Mouse (Mus musculus) MEL (cell line): ENCODE measurements at regions not wholly inside any gene's neighbourhood (a gene's known extent, or its start where the extent isn't known, plus 50 kb on each side); places are given as distances from the start of the nearest gene placed in this dataset.

Experiments
- DNase-seq: peaks from one replicate; pipeline ENCODE4 v3.0.0; 2011; ENCODE audit warnings: low read depth, low spot score
- H3K27ac ChIP-seq: 2 replicates; pipeline ENCODE4 v1.5.1; 2012; ENCODE audit warnings: low read depth, mild to moderate bottlenecking, control low read depth, low read length, moderate library complexity; ENCODE audit not compliant: control insufficient read depth
- H3K27me3 ChIP-seq, 2 experiments: fragments of 150-350 bp in 1 of 2; sonication (generic) in 1 of 2; 2 replicates each; pipeline ENCODE4 v1.6.1; 2012; ENCODE audit warnings: low read length in 2 of 2, mild to moderate bottlenecking in 2 of 2, improper control_type of control experiment in 1 of 2, moderate library complexity in 1 of 2; ENCODE audit not compliant: insufficient read depth in 2 of 2, control insufficient read depth in 1 of 2
- H3K36me3 ChIP-seq, 2 experiments: 2 replicates each; pipeline ENCODE4 v1.6.1; 2012 to 2014; ENCODE audit warnings: low read length in 2 of 2, improper control_type of control experiment in 1 of 2, inconsistent platforms in 1 of 2, mild to moderate bottlenecking in 1 of 2; ENCODE audit not compliant: insufficient read depth in 2 of 2, control insufficient read depth in 1 of 2
- H3K4me1 ChIP-seq, 2 experiments: fragments of 150-350 bp in 1 of 2; sonication (generic) in 1 of 2; 2 replicates each; pipeline ENCODE4 v1.6.1; 2012; ENCODE audit warnings: low read length in 2 of 2, improper control_type of control experiment in 1 of 2, mild to moderate bottlenecking in 1 of 2; ENCODE audit not compliant: insufficient read depth in 2 of 2, control insufficient read depth in 1 of 2
- H3K4me3 ChIP-seq, 2 experiments: fragments of 150-350 bp in 1 of 2; sonication (generic) in 1 of 2; 2 replicates each; pipeline ENCODE4 v1.5.1; 2012; ENCODE audit warnings: low read depth in 2 of 2, low read length in 2 of 2, mild to moderate bottlenecking in 2 of 2, moderate library complexity in 2 of 2, control low read depth in 1 of 2, improper control_type of control experiment in 1 of 2; ENCODE audit not compliant: control insufficient read depth in 1 of 2, insufficient read depth in 1 of 2
- H3K79me2 ChIP-seq: 2 replicates; pipeline ENCODE4 v1.6.1; 2012; ENCODE audit warnings: mild to moderate bottlenecking, low read length, moderate library complexity; ENCODE audit not compliant: control insufficient read depth, poor library complexity, insufficient read depth
- H3K9ac ChIP-seq: 2 replicates; pipeline ENCODE4 v1.6.1; 2012; ENCODE audit warnings: low read depth, mild to moderate bottlenecking, control low read depth, low read length, moderate library complexity; ENCODE audit not compliant: control insufficient read depth, poor library complexity, severe bottlenecking
- H3K9me3 ChIP-seq: fragments of 150-350 bp; sonication (generic); replicated peaks from 2 replicates; pipeline ENCODE4 v1.6.1; 2012; ENCODE audit warnings: mild to moderate bottlenecking, low read length, improper control_type of control experiment, moderate library complexity; ENCODE audit not compliant: insufficient read depth
- BHLHE40 ChIP-seq: IDR thresholded peaks from 2 replicates; pipeline ENCODE4 v1.6.1; 2012; ENCODE audit warnings: low read depth, mild to moderate bottlenecking, inconsistent platforms, low read length, improper control_type of control experiment, borderline replicate concordance
- CHD2 ChIP-seq: IDR thresholded peaks from 2 replicates; pipeline ENCODE4 v1.6.1; 2011; ENCODE audit warnings: low read length, improper control_type of control experiment
- CTCF ChIP-seq, 3 experiments: IDR thresholded peaks in 2 of 3; conservative IDR thresholded peaks in 1 of 3; 2 replicates each; pipeline ENCODE4 v1.5.1; 2011 to 2012; ENCODE audit warnings: low read length in 3 of 3, low read depth in 2 of 3, mild to moderate bottlenecking in 2 of 3, improper control_type of control experiment in 1 of 3, inconsistent platforms in 1 of 3, mixed read lengths in 1 of 3, moderate library complexity in 1 of 3; ENCODE audit not compliant: control insufficient read depth in 1 of 3, insufficient read depth in 1 of 3, poor library complexity in 1 of 3, severe bottlenecking in 1 of 3
- ELF1 ChIP-seq: IDR thresholded peaks from 2 replicates; pipeline ENCODE4 v1.6.1; 2014; ENCODE audit warnings: low read depth, mild to moderate bottlenecking, inconsistent platforms, low read length, improper control_type of control experiment, moderate library complexity
- EP300 ChIP-seq, 2 experiments: IDR thresholded peaks; 2 replicates each; pipeline ENCODE4 v1.6.1; 2011; ENCODE audit warnings: improper control_type of control experiment in 2 of 2, low read length in 2 of 2, low read depth in 1 of 2, mild to moderate bottlenecking in 1 of 2
- GABPA ChIP-seq: IDR thresholded peaks from 2 replicates; pipeline ENCODE4 v1.6.1; 2012; ENCODE audit warnings: low read depth, mild to moderate bottlenecking, inconsistent platforms, low read length, improper control_type of control experiment, moderate library complexity
- GATA1 ChIP-seq: IDR thresholded peaks from 2 replicates; pipeline ENCODE4 v1.6.1; 2011; ENCODE audit warnings: low read depth, low read length, improper control_type of control experiment
- KAT2A ChIP-seq: conservative IDR thresholded peaks from 2 replicates; pipeline ENCODE4 v1.6.1; 2012; ENCODE audit warnings: low read depth, low read length, improper control_type of control experiment, inconsistent platforms
- MAFK ChIP-seq: IDR thresholded peaks from 2 replicates; pipeline ENCODE4 v1.6.1; 2011; ENCODE audit warnings: low read depth, mild to moderate bottlenecking, low read length, improper control_type of control experiment, borderline replicate concordance
- MAX ChIP-seq: IDR thresholded peaks from 2 replicates; pipeline ENCODE4 v1.6.1; 2011; ENCODE audit warnings: low read length, improper control_type of control experiment
- MAZ ChIP-seq: IDR thresholded peaks from 2 replicates; pipeline ENCODE4 v1.6.1; 2012; ENCODE audit warnings: low read depth, mild to moderate bottlenecking, inconsistent platforms, low read length, improper control_type of control experiment
- MXI1 ChIP-seq: IDR thresholded peaks from 2 replicates; pipeline ENCODE4 v1.6.1; 2011; ENCODE audit warnings: mild to moderate bottlenecking, low read depth, low read length, improper control_type of control experiment
- NELFE ChIP-seq: IDR thresholded peaks from 2 replicates; pipeline ENCODE4 v1.6.1; 2011; ENCODE audit warnings: low read depth, low read length, improper control_type of control experiment
- POLR2AphosphoS2 ChIP-seq: IDR thresholded peaks from 2 replicates; pipeline ENCODE4 v1.6.1; 2011; ENCODE audit warnings: low read length, improper control_type of control experiment
- RAD21 ChIP-seq: IDR thresholded peaks from 2 replicates; pipeline ENCODE4 v1.6.1; 2011; ENCODE audit warnings: mild to moderate bottlenecking, low read depth, low read length, improper control_type of control experiment
- RCOR1 ChIP-seq: IDR thresholded peaks from 2 replicates; pipeline ENCODE4 v1.6.1; 2012; ENCODE audit warnings: low read depth, mild to moderate bottlenecking, inconsistent platforms, low read length, improper control_type of control experiment
- SIN3A ChIP-seq: IDR thresholded peaks from 2 replicates; pipeline ENCODE4 v1.6.1; 2012; ENCODE audit warnings: low read length, improper control_type of control experiment, inconsistent platforms
- TBP ChIP-seq: IDR thresholded peaks from 2 replicates; pipeline ENCODE4 v1.8.0; 2011; ENCODE audit warnings: low read depth, low read length, improper control_type of control experiment
- TCF12 ChIP-seq: IDR thresholded peaks from 2 replicates; pipeline ENCODE4 v1.6.1; 2014; ENCODE audit warnings: low read depth, mild to moderate bottlenecking, inconsistent platforms, low read length, improper control_type of control experiment, moderate library complexity
- UBTF ChIP-seq: IDR thresholded peaks from 2 replicates; pipeline ENCODE4 v1.6.1; 2012; ENCODE audit warnings: low read depth, mild to moderate bottlenecking, inconsistent platforms, low read length, improper control_type of control experiment, moderate library complexity, borderline replicate concordance; ENCODE audit not compliant: insufficient read depth
- USF2 ChIP-seq, 2 experiments: IDR thresholded peaks; 2 replicates each; pipeline ENCODE4 v1.6.1; 2011 to 2012; ENCODE audit warnings: improper control_type of control experiment in 2 of 2, low read length in 2 of 2, borderline replicate concordance in 1 of 2, inconsistent platforms in 1 of 2, low read depth in 1 of 2, mild to moderate bottlenecking in 1 of 2; ENCODE audit not compliant: insufficient read depth in 1 of 2
- ZC3H11A ChIP-seq: IDR thresholded peaks from 2 replicates; pipeline ENCODE4 v1.6.1; 2012; ENCODE audit warnings: low read depth, mild to moderate bottlenecking, inconsistent platforms, low read length, improper control_type of control experiment
- ZKSCAN1 ChIP-seq: IDR thresholded peaks from 2 replicates; pipeline ENCODE4 v1.6.1; 2012; ENCODE audit warnings: low read depth, mild to moderate bottlenecking, inconsistent platforms, low read length, improper control_type of control experiment, moderate library complexity
- ZNF384 ChIP-seq: IDR thresholded peaks from 2 replicates; pipeline ENCODE4 v1.6.1; 2012; ENCODE audit warnings: low read depth, mild to moderate bottlenecking, inconsistent platforms, low read length, improper control_type of control experiment

DNA sequence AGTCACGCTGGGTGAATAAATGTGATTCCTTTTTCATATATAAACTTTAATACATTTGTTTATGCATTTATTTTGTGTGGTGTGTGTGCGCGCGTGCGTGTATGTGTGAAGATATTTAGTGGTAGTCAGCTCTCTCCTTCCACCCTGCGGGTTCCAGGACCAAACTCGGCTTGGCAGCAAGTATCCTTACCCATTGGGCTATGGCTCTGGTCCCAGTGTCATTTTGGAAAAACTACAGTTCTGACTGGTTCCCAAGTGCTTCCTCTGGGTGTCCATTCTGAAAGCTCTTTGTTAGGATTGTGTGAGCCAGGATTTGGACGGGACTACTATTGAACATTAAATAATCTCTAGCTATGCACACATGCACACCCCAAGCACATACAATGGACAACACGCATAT, 76.3 kb upstream of the Hk2 start:
- TF ChIP-seq SIN3A: no peak
- TF ChIP-seq, all 39 proteins: peak for 0
- H3K36me3 ChIP-seq: no peaks in the 10 kb centered on the region
- no peaks in the 10 kb centered on the region for H3K4me1 ChIP-seq
- peaks cover 0 to 6% of the 10 kb centered on the region in 2 experiments; a peak in 1 of 4 replicates for H3K27me3 ChIP-seq
- H3K79me2 ChIP-seq: no peaks in the 10 kb centered on the region
- no peak for DNase-seq
- no peaks in the 10 kb centered on the region for H3K9me3 ChIP-seq
- H3K4me3 ChIP-seq: no peak overlapping the region
- H3K9ac ChIP-seq: no peak overlapping the region
- H3K27ac ChIP-seq: no peak overlapping the region

DNA sequence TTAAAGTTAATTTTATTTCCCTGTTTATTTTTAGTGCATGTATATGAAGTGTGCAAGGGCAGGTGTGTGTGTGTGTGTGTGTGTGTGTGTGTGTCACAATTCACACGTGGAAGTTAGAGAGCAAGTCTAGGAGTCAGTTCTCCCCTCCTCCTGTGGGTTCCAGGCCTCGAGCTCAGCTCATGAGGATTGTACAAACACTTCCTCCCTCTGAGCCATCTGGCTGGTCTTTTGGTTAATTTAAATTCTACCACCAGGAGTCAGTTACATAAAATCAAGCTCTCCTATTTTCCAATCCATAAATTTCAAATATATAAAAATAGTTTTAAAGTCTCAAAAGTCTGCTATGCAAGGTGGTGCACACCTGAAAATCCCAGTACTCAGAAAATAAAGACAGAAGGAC, 73.3 kb upstream of the Hk2 start:
- H3K4me1 ChIP-seq: no peaks in the 10 kb centered on the region
- H3K9me3 ChIP-seq: no peaks in the 10 kb centered on the region
- TF ChIP-seq POLR2AphosphoS2: no peak
- TF ChIP-seq GABPA: no peak
- TF ChIP-seq CHD2: no peak
- TF ChIP-seq RAD21: no peak
- no peak for TF ChIP-seq CTCF (IDR thresholded peaks at IDR 0.05 in 2 of 3, conservative IDR thresholded peaks at IDR 0.05 in 1 of 3; ENCODE audit: control insufficient read depth in 1 of 3, insufficient read depth in 1 of 3, low read depth in 2 of 3, low read length in 3 of 3, poor library complexity in 1 of 3, severe bottlenecking in 1 of 3)
- TF ChIP-seq MAZ: no peak
- TF ChIP-seq GATA1: no peak
- TF ChIP-seq NELFE: no peak
- TF ChIP-seq MAX: no peak
- no peak for TF ChIP-seq ZKSCAN1
- H3K9ac ChIP-seq: no peak overlapping the region
- peaks cover 0 to 4% of the 10 kb centered on the region in 2 experiments; a peak in 1 of 4 replicates for H3K27me3 ChIP-seq
- H3K79me2 ChIP-seq: no peaks in the 10 kb centered on the region
- no peak overlapping the region for H3K27ac ChIP-seq
- H3K4me3 ChIP-seq: no peak overlapping the region
- DNase-seq: no peak
- H3K36me3 ChIP-seq: no peaks in the 10 kb centered on the region

DNA sequence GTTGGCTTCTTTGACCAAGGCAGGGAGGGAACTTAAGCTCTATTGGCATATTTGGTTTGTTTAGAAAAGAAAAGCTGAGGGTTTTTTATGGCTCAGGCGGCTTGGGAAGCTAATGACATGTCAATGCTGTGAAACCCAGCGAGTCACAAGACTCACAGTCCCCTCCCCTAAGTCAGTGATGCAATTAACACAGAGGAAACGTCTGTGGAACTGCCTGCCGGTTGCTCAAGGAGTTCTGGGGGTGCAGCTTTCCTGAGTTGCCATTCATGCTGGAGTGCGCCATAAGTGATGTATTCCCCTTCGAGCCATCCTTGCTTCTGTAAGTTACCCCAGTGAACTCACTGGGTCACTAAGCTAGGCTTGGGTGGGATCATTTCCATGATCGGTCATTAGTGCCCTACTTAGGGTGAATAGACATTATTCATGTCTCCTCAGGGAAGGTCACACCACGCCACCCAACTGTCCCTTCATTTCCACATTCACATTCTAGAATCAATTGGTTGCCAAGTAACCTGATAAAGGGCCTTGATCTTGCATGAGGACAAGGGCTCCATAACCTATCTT, 72.4 kb upstream of the Hk2 start:
- H3K36me3 ChIP-seq: no peaks in the 10 kb centered on the region

More for the DNA sequence above, 72.4 kb upstream of the Hk2 start:
- Histone ChIP-seq H3K27me3 (peaks cover 0 to 4% of the 10 kb centered on the region in 2 experiments; a peak in 1 of 4 replicates), H3K27ac (no peak overlapping the region), H3K4me3 (no peak overlapping the region), H3K79me2 (no peaks in the 10 kb centered on the region), H3K4me1 (no peaks in the 10 kb centered on the region), H3K9me3 (no peaks in the 10 kb centered on the region), H3K9ac (no peak overlapping the region)
- DNase-seq: no peak
- TF ChIP-seq KAT2A (no peak), CTCF (IDR thresholded peaks at IDR 0.05 in 2 of 3, conservative IDR thresholded peaks at IDR 0.05 in 1 of 3; ENCODE audit: control insufficient read depth in 1 of 3, insufficient read depth in 1 of 3, low read depth in 2 of 3, low read length in 3 of 3, poor library complexity in 1 of 3, severe bottlenecking in 1 of 3) (no peak), UBTF (no peak), SIN3A (no peak), ZKSCAN1 (no peak), ZNF384 (no peak), EP300 (IDR thresholded peaks at IDR 0.05; ENCODE audit: low read depth in 1 of 2, low read length in 2 of 2) (no peak), RCOR1 (no peak), USF2 (IDR thresholded peaks at IDR 0.05; ENCODE audit: borderline replicate concordance in 1 of 2, insufficient read depth in 1 of 2, low read depth in 1 of 2, low read length in 2 of 2) (no peak), BHLHE40 (no peak), RAD21 (no peak), MAFK (no peak), TBP (no peak), TCF12 (no peak), MXI1 (no peak), ZC3H11A (no peak), MAZ (no peak), ELF1 (no peak), GATA1 (no peak)
